Mouse (Mus musculus): ENCODE measurements at regions not wholly inside any gene's neighbourhood (a gene's known extent, or its start where the extent isn't known, plus 50 kb on each side); places are given as distances from the start of the nearest gene placed in this dataset.

- no peaks in the 10 kb centered on the region for H3K4me1 ChIP-seq (replicated peaks; ENCODE audit: control insufficient read depth, insufficient read depth)
- ATAC-seq (ENCODE audit: low FRiP score, low TSS enrichment) (no peak), DNase-seq (ENCODE audit: low spot score) (no peak)
- no peaks in the 10 kb centered on the region for H3K9me3 ChIP-seq (ENCODE audit: control insufficient read depth, low read length)
- H3K4me3 ChIP-seq (ENCODE audit: low read depth, low read length) = no peak overlapping the region
- TF ChIP-seq EP300 (optimal IDR thresholded peaks at IDR 0.05) (no peak), CTCF (IDR thresholded peaks at IDR 0.05; ENCODE audit: low read depth) (no peak)
- no peak overlapping the region for H3K27ac ChIP-seq (replicated peaks)
- H3K36me3 ChIP-seq (ENCODE audit: control insufficient read depth, insufficient read depth, low read length) = no peaks in the 10 kb centered on the region
- no peak overlapping the region for H3K9ac ChIP-seq (ENCODE audit: low read length)
- H3K4me2 ChIP-seq (replicated peaks; ENCODE audit: low read depth) = no peak overlapping the region
- no peaks in the 10 kb centered on the region for H3K27me3 ChIP-seq (ENCODE audit: control insufficient read depth, insufficient read depth, low read length)
- 79% methylated on average over 2 of the region's 2 CpGs for WGBS
Observed at GRCm38 (mm10) chr12:59834809-59835208, 615.3 kb upstream of the Fbxo33 start.

- DNase-seq (ENCODE audit: low spot score) = no peak
- Histone ChIP-seq H3K9ac (ENCODE audit: low read length) (no peak overlapping the region), H3K9me3 (ENCODE audit: control insufficient read depth, low read length) (no peaks in the 10 kb centered on the region), H3K4me1 (replicated peaks; ENCODE audit: control insufficient read depth, insufficient read depth) (no peaks in the 10 kb centered on the region), H3K4me2 (replicated peaks; ENCODE audit: low read depth) (no peak overlapping the region), H3K4me3 (ENCODE audit: low read depth, low read length) (no peak overlapping the region), H3K36me3 (ENCODE audit: control insufficient read depth, insufficient read depth, low read length) (no peaks in the 10 kb centered on the region), H3K27ac (replicated peaks) (no peak overlapping the region), H3K27me3 (ENCODE audit: control insufficient read depth, insufficient read depth, low read length) (no peaks in the 10 kb centered on the region)
- TF ChIP-seq EP300 (optimal IDR thresholded peaks at IDR 0.05) (no peak), CTCF (IDR thresholded peaks at IDR 0.05; ENCODE audit: low read depth) (no peak)
- no peak for ATAC-seq (ENCODE audit: low FRiP score, low TSS enrichment)
- WGBS = 37% methylated on average over 3 of the region's 3 CpGs
Observed at GRCm38 (mm10) chr12:59822918-59823317, 603.4 kb upstream of the Fbxo33 start.

- no peak overlapping the region for H3K9ac ChIP-seq (ENCODE audit: low read length)
- H3K27me3 ChIP-seq (ENCODE audit: control insufficient read depth, insufficient read depth, low read length) = no peaks in the 10 kb centered on the region
- WGBS = 33% methylated on average over 2 of the region's 2 CpGs
- TF ChIP-seq EP300 (optimal IDR thresholded peaks at IDR 0.05) (peak; percentile 35), CTCF (IDR thresholded peaks at IDR 0.05; ENCODE audit: low read depth) (no peak)
- no peak overlapping the region for H3K4me3 ChIP-seq (ENCODE audit: low read depth, low read length)
- DNase-seq (ENCODE audit: low spot score) (no peak), ATAC-seq (ENCODE audit: low FRiP score, low TSS enrichment) (no peak)
- H3K27ac ChIP-seq (replicated peaks) = no peak overlapping the region
- no peak overlapping the region for H3K4me2 ChIP-seq (replicated peaks; ENCODE audit: low read depth)
- H3K36me3 ChIP-seq (ENCODE audit: control insufficient read depth, insufficient read depth, low read length) = no peaks in the 10 kb centered on the region
- no peaks in the 10 kb centered on the region for H3K4me1 ChIP-seq (replicated peaks; ENCODE audit: control insufficient read depth, insufficient read depth)
- H3K9me3 ChIP-seq (ENCODE audit: control insufficient read depth, low read length) = no peaks in the 10 kb centered on the region
Observed at GRCm38 (mm10) chr12:59822435-59822834, 602.9 kb upstream of the Fbxo33 start.

GRCm38 (mm10) chr12:59821698-59822097, 602.2 kb upstream of the Fbxo33 start:
- ATAC-seq (ENCODE audit: low FRiP score, low TSS enrichment) (no peak), DNase-seq (ENCODE audit: low spot score) (no peak)
- WGBS = 49% methylated on average over 2 of the region's 2 CpGs
- TF ChIP-seq EP300 (optimal IDR thresholded peaks at IDR 0.05) = no peak
- TF ChIP-seq CTCF (IDR thresholded peaks at IDR 0.05; ENCODE audit: low read depth) = no peak
- H3K4me3 ChIP-seq (ENCODE audit: low read depth, low read length) = no peak overlapping the region
- no peaks in the 10 kb centered on the region for H3K4me1 ChIP-seq (replicated peaks; ENCODE audit: control insufficient read depth, insufficient read depth)
- no peaks in the 10 kb centered on the region for H3K36me3 ChIP-seq (ENCODE audit: control insufficient read depth, insufficient read depth, low read length)
- H3K27me3 ChIP-seq (ENCODE audit: control insufficient read depth, insufficient read depth, low read length) = no peaks in the 10 kb centered on the region
- H3K9me3 ChIP-seq (ENCODE audit: control insufficient read depth, low read length) = no peaks in the 10 kb centered on the region
- no peak overlapping the region for H3K4me2 ChIP-seq (replicated peaks; ENCODE audit: low read depth)
- no peak overlapping the region for H3K9ac ChIP-seq (ENCODE audit: low read length)
- no peak overlapping the region for H3K27ac ChIP-seq (replicated peaks)

- no peak overlapping the region for H3K27ac ChIP-seq (replicated peaks)
- H3K4me1 ChIP-seq (replicated peaks; ENCODE audit: control insufficient read depth, insufficient read depth) = no peaks in the 10 kb centered on the region
- no peaks in the 10 kb centered on the region for H3K27me3 ChIP-seq (ENCODE audit: control insufficient read depth, insufficient read depth, low read length)
- no peaks in the 10 kb centered on the region for H3K36me3 ChIP-seq (ENCODE audit: control insufficient read depth, insufficient read depth, low read length)
- no peak for TF ChIP-seq EP300 (optimal IDR thresholded peaks at IDR 0.05)
- no peak for TF ChIP-seq CTCF (IDR thresholded peaks at IDR 0.05; ENCODE audit: low read depth)
- H3K9ac ChIP-seq (ENCODE audit: low read length) = no peak overlapping the region
- H3K4me3 ChIP-seq (ENCODE audit: low read depth, low read length) = no peak overlapping the region
- DNase-seq (ENCODE audit: low spot score) (no peak), ATAC-seq (ENCODE audit: low FRiP score, low TSS enrichment) (no peak)
- WGBS = 49% methylated on average over 4 of the region's 4 CpGs
- no peaks in the 10 kb centered on the region for H3K9me3 ChIP-seq (ENCODE audit: control insufficient read depth, low read length)
- no peak overlapping the region for H3K4me2 ChIP-seq (replicated peaks; ENCODE audit: low read depth)
Observed at GRCm38 (mm10) chr12:59815965-59816364, 596.4 kb upstream of the Fbxo33 start.

GRCm38 (mm10) chr12:59814356-59814755, 594.8 kb upstream of the Fbxo33 start:
- Histone ChIP-seq H3K4me2 (replicated peaks; ENCODE audit: low read depth) (no peak overlapping the region), H3K4me3 (ENCODE audit: low read depth, low read length) (no peak overlapping the region), H3K27me3 (ENCODE audit: control insufficient read depth, insufficient read depth, low read length) (no peaks in the 10 kb centered on the region), H3K9ac (ENCODE audit: low read length) (no peak overlapping the region), H3K4me1 (replicated peaks; ENCODE audit: control insufficient read depth, insufficient read depth) (no peaks in the 10 kb centered on the region), H3K9me3 (ENCODE audit: control insufficient read depth, low read length) (no peaks in the 10 kb centered on the region), H3K36me3 (ENCODE audit: control insufficient read depth, insufficient read depth, low read length) (no peaks in the 10 kb centered on the region), H3K27ac (replicated peaks) (no peak overlapping the region)
- TF ChIP-seq CTCF (IDR thresholded peaks at IDR 0.05; ENCODE audit: low read depth) = no peak
- no peak for TF ChIP-seq EP300 (optimal IDR thresholded peaks at IDR 0.05)
- ATAC-seq (ENCODE audit: low FRiP score, low TSS enrichment) (no peak), DNase-seq (ENCODE audit: low spot score) (no peak)
- 87% methylated on average over 13 of the region's 13 CpGs for WGBS
